Mouse (Mus musculus) left cerebral cortex, adult 8-10 months (tissue): ENCODE data around the gene Tex2. TPM values are rescaled to one million over a fixed set of nuclear protein-coding genes. Genes with fewer than 3 reads are reported as not detected.

ENCODE experiments used
- DNase-seq, 2 experiments: peaks; one replicate each; pipeline ENCODE4 v3.0.0; 2022; ENCODE audit warnings: low spot score in 2 of 2
- total RNA-seq, 4 experiments: library from RNA; stranded (reverse); gene quantifications; 2 replicates each; pipeline ENCODE4 v1.2.4; 2022

Gene Tex2
- total RNA-seq, 4 experiments from 2014 or later, result 112 to 137 (median 119) TPM

DNA sequence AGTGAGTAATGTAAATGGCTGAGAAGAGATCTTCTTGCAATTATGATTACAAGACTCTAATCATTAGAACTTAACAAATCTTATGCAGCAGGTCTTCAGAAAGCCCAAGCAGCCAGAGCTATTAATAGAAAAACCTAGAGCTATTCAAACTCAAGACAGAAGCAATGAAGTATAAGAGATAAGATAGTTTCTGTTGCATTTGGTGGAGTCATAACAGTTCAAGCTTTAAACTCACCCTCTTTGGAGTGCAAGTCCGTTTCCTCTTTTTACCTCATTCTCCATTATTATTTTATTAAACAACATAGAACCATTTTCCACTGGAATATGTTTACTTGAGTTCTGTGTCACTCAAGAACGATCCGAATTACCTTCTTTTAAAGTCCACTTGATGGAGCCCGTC is 154.7 kb downstream of the Tex2 start:
- DNase-seq, result no peak

Other genes starting within 250 kb of the Tex2 start
- not detected for gene Prr29, start 248.0 kb downstream of the Tex2 start, total RNA-seq
- gene Icam2, start 225.3 kb downstream of the Tex2 start, total RNA-seq, result 1 to 10 TPM; 2.0 to 2.3 (median 2.2) TPM
- 10 to 100 TPM in 1 of 4 experiments, 1 to 10 TPM in 3; 8.2 to 10.5 (median 9.2) TPM for gene Ern1, start 125.6 kb downstream of the Tex2 start, total RNA-seq
- gene Pecam1, start 137.2 kb upstream of the Tex2 start, total RNA-seq, result 10 to 100 TPM; 17.3 to 20.2 (median 17.7) TPM
- 1 to 10 TPM in 2 of 4 experiments, under 1 TPM in 1, not detected in 1; 0.26 to 2.7 (median 2.4) TPM for gene Milr1, start 137.8 kb upstream of the Tex2 start, total RNA-seq
- gene Polg2, start 166.1 kb upstream of the Tex2 start, total RNA-seq, result 1 to 10 TPM; 2.8 to 4.6 (median 4.0) TPM
- 100 to 1,000 TPM; 617 to 703 (median 641) TPM for gene Ddx5, start 175.8 kb upstream of the Tex2 start, total RNA-seq
- gene Cep95, start 175.8 kb upstream of the Tex2 start, total RNA-seq, result 10 to 100 TPM in 3 of 4 experiments, 1 to 10 TPM in 1; 9.8 to 11.4 (median 10.5) TPM